Mouse (Mus musculus): ENCODE measurements around the gene Armh3.

GRCm38 (mm10) chr19:45785470-45785869 lies 212.8 kb downstream of the Armh3 start:
- TF ChIP-seq ZC3H11A (IDR thresholded peaks at IDR 0.05; ENCODE audit: borderline replicate concordance, low read depth, low read length), result no peak
- no peak for TF ChIP-seq MAFK (IDR thresholded peaks at IDR 0.05; ENCODE audit: insufficient read depth, low read depth, low read length)
- TF ChIP-seq HCFC1 (IDR thresholded peaks at IDR 0.05; ENCODE audit: borderline replicate concordance, insufficient read depth, low read length), result no peak
- TF ChIP-seq ZNF384 (IDR thresholded peaks at IDR 0.05; ENCODE audit: low read depth, low read length), result no peak
- no peak for TF ChIP-seq CHD2 (IDR thresholded peaks at IDR 0.05; ENCODE audit: low read depth, low read length)
